Mouse (Mus musculus): ENCODE results near the gene Pitpnm3. TPM values are rescaled to one million over a fixed set of nuclear protein-coding genes. Genes with fewer than 3 reads are reported as not detected.

The Pitpnm3 gene
- polyA plus RNA-seq, 1 experiment from 2014 or later: 1.8 TPM

GRCm38 (mm10) chr11:72060416-72060815 lies 75.2 kb downstream of the Pitpnm3 start:
- H3K27me3 ChIP-seq: no peaks in the 10 kb centered on the region
- 79% methylated on average over 9 of the region's 9 CpGs for WGBS
- no peak overlapping the region for H3K9ac ChIP-seq (replicated peaks)
- ATAC-seq (replicated peaks): no peak
- H3K36me3 ChIP-seq: no peaks in the 10 kb centered on the region
- H3K4me1 ChIP-seq: peaks cover 17% of the 10 kb centered on the region
- H3K9me3 ChIP-seq: no peaks in the 10 kb centered on the region
- H3K4me2 ChIP-seq (replicated peaks): no peak overlapping the region
- H3K27ac ChIP-seq (replicated peaks): no peak overlapping the region
- no peak overlapping the region for H3K4me3 ChIP-seq

GRCm38 (mm10) chr11:72057166-72057565 lies 78.4 kb downstream of the Pitpnm3 start:
- Histone ChIP-seq H3K27me3 (0 out of 2 replicates have a peak, but pooled peaks cover 5% of the 10 kb centered on the region), H3K9me3 (no peaks in the 10 kb centered on the region), H3K36me3 (no peaks in the 10 kb centered on the region), H3K4me2 (replicated peaks) (no peak overlapping the region), H3K4me3 (no peak overlapping the region), H3K9ac (replicated peaks) (no peak overlapping the region), H3K4me1 (peaks cover 10% of the 10 kb centered on the region), H3K27ac (replicated peaks) (peak overlapping the region; percentile 29; the same call in 1 of the 2 replicates)
- WGBS: 51% methylated on average over 3 of the region's 3 CpGs
- ATAC-seq (replicated peaks): no peak

DNA sequence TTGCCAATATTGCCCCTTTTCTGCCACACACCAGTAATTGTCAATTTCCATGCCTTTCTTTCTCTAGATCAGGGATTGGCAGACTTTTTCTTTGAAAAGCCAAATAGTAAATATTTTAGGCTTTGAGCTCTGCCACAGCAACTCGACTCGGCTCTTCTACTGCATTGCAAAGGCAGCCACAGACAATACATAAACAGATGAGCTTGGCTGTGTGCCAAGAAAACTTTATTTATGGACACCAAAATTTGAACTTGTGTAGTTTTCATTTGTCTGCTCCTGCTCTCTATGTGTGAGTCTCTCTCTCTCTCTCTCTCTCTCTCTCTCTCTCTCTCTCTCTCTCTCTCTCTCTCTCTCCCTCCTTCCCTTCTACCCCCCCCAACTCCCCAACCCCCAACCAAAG lies 80.4 kb downstream of the Pitpnm3 start:
- no peak overlapping the region for H3K4me2 ChIP-seq (replicated peaks)
- 0 out of 2 replicates have a peak, but pooled peaks cover 5% of the 10 kb centered on the region for H3K27me3 ChIP-seq
- no peaks in the 10 kb centered on the region for H3K36me3 ChIP-seq
- no peak for ATAC-seq (replicated peaks)
- no peaks in the 10 kb centered on the region for H3K9me3 ChIP-seq
- 16% methylated on average over 2 of the region's 2 CpGs for WGBS
- no peak overlapping the region for H3K4me3 ChIP-seq
- H3K4me1 ChIP-seq: peaks cover 24% of the 10 kb centered on the region
- H3K27ac ChIP-seq (replicated peaks): no peak overlapping the region
- H3K9ac ChIP-seq (replicated peaks): no peak overlapping the region

GRCm38 (mm10) chr11:72052636-72053035 lies 82.9 kb downstream of the Pitpnm3 start:
- peak; percentile 39; the same call in 1 of the 2 replicates for ATAC-seq (replicated peaks)
- WGBS: 15% methylated on average over 5 of the region's 5 CpGs

DNA sequence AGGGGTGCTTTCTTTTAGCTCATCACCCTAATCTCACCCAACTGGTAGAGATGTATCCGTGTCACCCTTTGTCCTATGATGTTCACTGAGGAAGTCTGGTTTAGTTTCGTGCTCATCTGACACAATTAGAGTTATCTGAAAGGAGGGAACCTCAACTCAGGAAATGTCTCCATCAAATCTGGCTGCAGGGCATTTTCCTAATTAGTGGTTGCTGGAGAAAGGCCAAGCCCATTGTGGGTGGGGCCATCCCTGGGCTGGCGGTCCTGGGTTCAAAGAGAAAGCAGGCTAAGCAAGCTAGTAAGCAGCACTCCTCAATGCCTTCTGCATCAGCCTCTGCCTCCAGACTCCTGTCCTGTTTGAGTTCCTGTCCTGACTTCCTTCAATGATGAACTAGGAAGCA lies 83.4 kb downstream of the Pitpnm3 start:
- ATAC-seq (replicated peaks): no peak
- H3K4me3 ChIP-seq: no peak overlapping the region
- H3K9me3 ChIP-seq: no peaks in the 10 kb centered on the region
- H3K27ac ChIP-seq (replicated peaks): no peak overlapping the region
- peaks cover 24% of the 10 kb centered on the region for H3K4me1 ChIP-seq
- H3K9ac ChIP-seq (replicated peaks): no peak overlapping the region
- no peaks in the 10 kb centered on the region for H3K36me3 ChIP-seq
- WGBS: 37% methylated on average over 3 of the region's 3 CpGs
- H3K4me2 ChIP-seq (replicated peaks): no peak overlapping the region
- H3K27me3 ChIP-seq: 0 out of 2 replicates have a peak, but pooled peaks cover 5% of the 10 kb centered on the region

More at GRCm38 (mm10) chr11:72052636-72053035, 82.9 kb downstream of the Pitpnm3 start:
- Histone ChIP-seq H3K36me3 (no peaks in the 10 kb centered on the region), H3K4me2 (replicated peaks) (no peak overlapping the region), H3K27me3 (0 out of 2 replicates have a peak, but pooled peaks cover 5% of the 10 kb centered on the region), H3K27ac (replicated peaks) (no peak overlapping the region), H3K9ac (replicated peaks) (no peak overlapping the region), H3K4me3 (no peak overlapping the region), H3K4me1 (peaks cover 27% of the 10 kb centered on the region), H3K9me3 (no peaks in the 10 kb centered on the region)

- peak; percentile 67 for ATAC-seq (replicated peaks)
- H3K4me3 ChIP-seq: peak overlapping the region; percentile 55
- peaks cover 3% of the 10 kb centered on the region; the same call in 1 of the 2 replicates for H3K36me3 ChIP-seq
- peak overlapping the region; percentile 61 for H3K27ac ChIP-seq (replicated peaks)
- WGBS: 1% methylated on average over 45 of the region's 45 CpGs
- peak overlapping the region; percentile 72 for H3K4me2 ChIP-seq (replicated peaks)
- peak overlapping the region; percentile 64 for H3K9ac ChIP-seq (replicated peaks)
- H3K4me1 ChIP-seq: peaks cover 19% of the 10 kb centered on the region
- H3K27me3 ChIP-seq: 0 out of 2 replicates have a peak, but pooled peaks cover 5% of the 10 kb centered on the region
- H3K9me3 ChIP-seq: no peaks in the 10 kb centered on the region
Observed at GRCm38 (mm10) chr11:72050895-72051858, 84.4 kb downstream of the Pitpnm3 start.

DNA sequence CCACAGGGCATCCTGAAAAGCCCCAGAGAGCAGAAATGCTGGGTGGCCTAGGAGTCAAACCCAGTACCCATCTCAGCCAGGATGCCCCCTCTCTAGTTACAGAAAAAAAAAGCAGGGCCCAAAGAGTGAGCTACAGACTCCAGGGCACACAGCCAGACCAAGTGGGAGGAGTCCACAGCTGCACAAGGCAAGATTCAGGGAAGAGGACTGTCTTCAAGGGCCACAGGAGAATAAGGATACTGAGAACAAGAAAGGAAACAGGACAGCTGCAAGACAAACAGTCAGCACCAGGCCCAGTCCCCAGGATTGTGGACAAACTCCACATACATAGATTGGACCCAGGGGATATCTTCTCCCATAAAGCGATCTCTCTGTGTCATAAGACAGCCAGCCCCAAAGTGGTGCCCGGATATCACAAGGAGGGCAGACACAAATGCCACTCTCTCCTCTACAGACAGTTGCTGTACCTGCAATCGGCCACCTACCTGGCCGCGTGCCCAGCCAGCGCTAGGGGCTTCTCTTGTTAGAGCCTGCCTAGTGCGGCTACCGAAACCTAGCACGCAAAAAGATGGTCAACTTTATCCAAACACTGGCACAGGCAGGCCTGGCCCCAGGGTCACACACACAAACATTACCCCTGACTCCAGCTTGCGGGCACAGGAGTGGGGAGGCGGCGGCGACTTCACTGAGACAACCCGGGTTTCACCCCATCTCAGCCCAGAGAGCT lies 85.2 kb downstream of the Pitpnm3 start:
- Histone ChIP-seq H3K4me2 (replicated peaks) (peak overlapping the region; percentile 72), H3K4me3 (peak overlapping the region; percentile 55), H3K4me1 (peaks cover 19% of the 10 kb centered on the region), H3K27ac (replicated peaks) (no peak overlapping the region), H3K9ac (replicated peaks) (peak overlapping the region; percentile 64), H3K36me3 (peaks cover 7% of the 10 kb centered on the region; the same call in 1 of the 2 replicates), H3K27me3 (0 out of 2 replicates have a peak, but pooled peaks cover 5% of the 10 kb centered on the region), H3K9me3 (no peaks in the 10 kb centered on the region)
- WGBS: 18% methylated on average over 14 of the region's 14 CpGs
- ATAC-seq (replicated peaks): no peak

- Histone ChIP-seq H3K4me3 (no peak overlapping the region), H3K9me3 (no peaks in the 10 kb centered on the region), H3K4me2 (replicated peaks) (no peak overlapping the region), H3K27ac (replicated peaks) (no peak overlapping the region), H3K27me3 (0 out of 2 replicates have a peak, but pooled peaks cover 5% of the 10 kb centered on the region), H3K9ac (replicated peaks) (no peak overlapping the region), H3K36me3 (peaks cover 7% of the 10 kb centered on the region; the same call in 1 of the 2 replicates), H3K4me1 (peaks cover 24% of the 10 kb centered on the region)
- 63% methylated on average over 8 of the region's 8 CpGs for WGBS
- ATAC-seq (replicated peaks): no peak
Observed at GRCm38 (mm10) chr11:72049171-72049759, 86.3 kb downstream of the Pitpnm3 start.

DNA sequence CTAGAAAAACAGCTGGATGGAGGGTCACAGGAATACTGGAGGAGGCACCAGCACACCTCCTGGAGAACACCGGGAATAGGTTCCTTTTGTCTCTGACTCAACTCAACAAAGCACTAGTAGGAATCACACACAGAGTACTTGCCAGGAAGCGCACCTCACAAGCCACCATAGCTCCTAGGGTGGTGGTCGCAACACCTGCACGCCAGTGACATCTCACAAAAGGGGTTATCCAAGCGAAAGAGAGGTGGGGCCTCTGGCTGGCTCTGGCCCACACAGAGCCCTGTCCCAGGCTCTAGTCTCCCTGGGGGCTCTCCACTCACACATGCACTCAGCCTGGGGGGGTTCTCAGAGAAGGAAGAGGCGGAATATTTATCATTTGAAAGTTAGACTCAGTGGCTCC lies 86.8 kb downstream of the Pitpnm3 start:
- peaks cover 7% of the 10 kb centered on the region; the same call in 1 of the 2 replicates for H3K36me3 ChIP-seq
- WGBS: 53% methylated on average over 6 of the region's 6 CpGs

DNA sequence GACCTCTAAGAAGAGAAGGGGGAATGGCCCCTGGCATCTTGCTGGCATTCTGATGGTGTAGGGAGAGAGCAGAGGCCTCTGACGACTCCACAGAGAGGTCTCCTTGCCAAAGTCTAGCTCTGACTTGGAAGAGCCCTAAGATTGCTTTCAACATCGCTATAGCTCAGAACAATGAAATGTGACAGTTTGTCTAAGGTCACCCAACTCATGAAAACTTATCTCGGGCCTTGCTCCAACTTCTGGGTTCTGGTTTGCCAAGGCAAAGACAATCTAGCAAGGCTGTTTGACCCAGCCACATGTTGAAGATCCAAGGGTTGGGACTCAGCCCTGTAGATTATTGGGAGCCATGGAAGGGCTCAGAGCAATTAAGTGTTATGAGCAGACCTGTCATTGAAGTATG lies 91.3 kb downstream of the Pitpnm3 start:
- WGBS: 83% methylated on average over 3 of the region's 3 CpGs
- Histone ChIP-seq H3K27me3 (no peaks in the 10 kb centered on the region), H3K9ac (replicated peaks) (no peak overlapping the region), H3K4me1 (peaks cover 47% of the 10 kb centered on the region), H3K9me3 (no peaks in the 10 kb centered on the region), H3K27ac (replicated peaks) (no peak overlapping the region), H3K4me2 (replicated peaks) (no peak overlapping the region), H3K36me3 (peaks cover 7% of the 10 kb centered on the region; the same call in 1 of the 2 replicates), H3K4me3 (no peak overlapping the region; the same call in 1 of the 2 replicates)
- ATAC-seq (replicated peaks): no peak

More for the DNA sequence above, 86.8 kb downstream of the Pitpnm3 start:
- Histone ChIP-seq H3K9me3 (no peaks in the 10 kb centered on the region), H3K4me3 (no peak overlapping the region), H3K9ac (replicated peaks) (no peak overlapping the region), H3K27ac (replicated peaks) (no peak overlapping the region), H3K4me2 (replicated peaks) (no peak overlapping the region), H3K4me1 (peaks cover 29% of the 10 kb centered on the region), H3K27me3 (0 out of 2 replicates have a peak, but pooled peaks cover 3% of the 10 kb centered on the region)
- no peak for ATAC-seq (replicated peaks)

GRCm38 (mm10) chr11:72042631-72043030 lies 92.9 kb downstream of the Pitpnm3 start:
- WGBS: 2% methylated on average over 14 of the region's 14 CpGs
- Histone ChIP-seq H3K27me3 (no peaks in the 10 kb centered on the region), H3K9ac (replicated peaks) (peak overlapping the region; percentile 46), H3K27ac (replicated peaks) (no peak overlapping the region), H3K4me2 (replicated peaks) (peak overlapping the region; percentile 87), H3K4me1 (peaks cover 50% of the 10 kb centered on the region), H3K9me3 (no peaks in the 10 kb centered on the region), H3K4me3 (peak overlapping the region; percentile 87), H3K36me3 (peaks cover 7% of the 10 kb centered on the region; the same call in 1 of the 2 replicates)
- no peak for ATAC-seq (replicated peaks)

Data from forebrain, embryonic 15.5 days (tissue).